In the genomic region with DNA sequence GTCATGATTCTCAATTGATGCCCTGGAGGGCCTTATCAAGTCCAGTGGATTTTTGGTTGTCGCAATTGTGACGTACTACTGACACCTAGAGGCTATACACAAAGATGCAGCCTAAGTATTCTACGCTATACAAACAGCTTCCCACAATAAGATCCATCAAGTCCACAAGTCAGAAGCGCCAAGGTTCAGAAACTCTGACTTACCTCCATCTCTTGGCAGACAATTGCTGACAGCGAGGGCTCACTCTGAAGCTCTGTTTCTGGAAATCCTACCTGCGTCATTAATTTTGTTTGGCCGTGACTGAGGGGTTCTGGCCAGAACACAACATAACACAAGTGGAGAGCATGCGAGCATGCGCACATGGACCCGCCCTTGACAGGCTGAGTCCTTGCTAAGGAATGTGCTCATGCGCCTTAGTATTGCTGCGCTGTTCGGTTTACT, we compare ENCODE assay signal across 8 mouse cellular contexts. TPM values are rescaled to one million over a fixed set of nuclear protein-coding genes. Genes with fewer than 3 reads are reported as not detected.
DNase-seq lines count a peak whose midpoint lies in the region; ATAC-seq and TF ChIP-seq lines count a peak whose summit lies in the region.

No protein-coding gene starts in this region.

- peak; percentile 81 for DNase-seq in Muller cell, postnatal 12 days (ENCODE audit: inconsistent ontology term)
- peak; percentile 56 for DNase-seq in cerebellum, adult 11-12 months
- peak; percentile 59 to 70 for DNase-seq in heart, postnatal 14 days
- DNase-seq in large intestine, adult 2 months (ENCODE audit: low read depth, low spot score) = peak; percentile 62
- DNase-seq in lung, adult 2 months = peak; percentile 51
- peak; percentile 31 for DNase-seq in urinary bladder, adult 2 months (ENCODE audit: low spot score)

- TF ChIP-seq POLR2A in lung, adult 2 months (IDR thresholded peaks at IDR 0.05; ENCODE audit: borderline replicate concordance, extremely low read depth, low read depth, low read length) = peak; percentile 13; the same call in 1 of the 2 replicates

- H3K27me3 ChIP-seq in forebrain, embryonic 15.5 days = no peaks in the 10 kb centered on the region

- no peak overlapping the region for H3K27ac ChIP-seq in forebrain, embryonic 15.5 days (replicated peaks)

- WGBS in forebrain, embryonic 15.5 days = 16% methylated on average over 13 of the region's 13 CpGs
- 3% methylated on average over 13 of the region's 13 CpGs for WGBS in large intestine, adult 2 months
- 9% methylated on average over 13 of the region's 13 CpGs for WGBS in lung, adult 2 months

- H3K4me1 ChIP-seq in forebrain, embryonic 15.5 days = no peaks in the 10 kb centered on the region
- peaks cover 2% of the 10 kb centered on the region; the same call in 1 of the 2 replicates for H3K4me1 ChIP-seq in lung, adult 2 months (ENCODE audit: control insufficient read depth, insufficient read depth, low read length)

- intact Hi-C loops in heart, postnatal 14 days (cut with DNase I) = loop anchor here (10.0 kb wide), 1 partner anchor 263 kb away; the partner anchor contains the start of gene Kif20b

- no peaks in the 10 kb centered on the region for H3K9me3 ChIP-seq in forebrain, embryonic 15.5 days

- TF ChIP-seq CTCF in lung, adult 2 months (IDR thresholded peaks at IDR 0.05; ENCODE audit: insufficient read depth, low read length) = peak; percentile 37; the same call in 1 of the 2 replicates

- H3K4me3 ChIP-seq in forebrain, embryonic 15.5 days = peak overlapping the region; percentile 39
- H3K4me3 ChIP-seq in lung, adult 2 months (replicated peaks; ENCODE audit: extremely low read depth, low read depth, low read length) = peak overlapping the region; percentile 60

- no peaks in the 10 kb centered on the region for H3K36me3 ChIP-seq in forebrain, embryonic 15.5 days

- peak; percentile 97 for ATAC-seq in forebrain, embryonic 15.5 days (replicated peaks)
- peak; percentile 81; the same call in 1 of the 2 replicates for ATAC-seq in neutrophil, adult 5-6 weeks (ENCODE audit: extremely low read depth, insufficient number of reproducible peaks, low FRiP score, poor library complexity, severe bottlenecking)

- H3K9ac ChIP-seq in forebrain, embryonic 15.5 days (replicated peaks) = no peak overlapping the region; the same call in 1 of the 2 replicates

- peak overlapping the region; percentile 46 for H3K4me2 ChIP-seq in forebrain, embryonic 15.5 days (replicated peaks)

RNA-seq across cellular contexts. Expression of gene Ifit1, which starts 21.4 kb away (rescaled TPM):
- 0.13 and 0.18 TPM in 2 replicates for polyA plus RNA-seq in forebrain, embryonic 15.5 days (2015; fragmentation: Nextera tagmentation; extraction: Ambion mirVana)
- total RNA-seq in heart, postnatal 14 days (2021) = under 1 TPM; 0.33 to 0.85 TPM
- 13.4 and 19.4 TPM in 2 replicates for polyA plus RNA-seq in large intestine, adult 2 months (2012; rRNA removed)
- 3.5 and 5.0 TPM in 2 replicates for polyA plus RNA-seq in lung, adult 2 months (2012; rRNA removed)
- 36.0 and 37.7 TPM in 2 replicates for total RNA-seq in neutrophil, adult 5-6 weeks (2017)
- polyA plus RNA-seq in urinary bladder, adult 2 months (2012; rRNA removed) = 8.7 and 9.9 TPM in 2 replicates

RNA-seq across cellular contexts. Expression of gene Ifit1bl2, which starts 21.5 kb away (rescaled TPM):
- 0.11 and 0.20 TPM in 2 replicates for polyA plus RNA-seq in forebrain, embryonic 15.5 days (2015; fragmentation: Nextera tagmentation; extraction: Ambion mirVana)
- total RNA-seq in heart, postnatal 14 days (2021) = under 1 TPM; 0.53 to 0.59 TPM
- polyA plus RNA-seq in large intestine, adult 2 months (2012; rRNA removed) = 8.8 and 11.3 TPM in 2 replicates
- 0.25 and 0.30 TPM in 2 replicates for polyA plus RNA-seq in lung, adult 2 months (2012; rRNA removed)
- total RNA-seq in neutrophil, adult 5-6 weeks (2017) = 24.3 and 27.7 TPM in 2 replicates
- polyA plus RNA-seq in urinary bladder, adult 2 months (2012; rRNA removed) = 0.37 and 0.38 TPM in 2 replicates

RNA-seq across cellular contexts. Expression of gene Ifit3b, which starts 54.3 kb away (rescaled TPM):
- 0.13 and 0.20 TPM in 2 replicates for polyA plus RNA-seq in forebrain, embryonic 15.5 days (2015; fragmentation: Nextera tagmentation; extraction: Ambion mirVana)
- total RNA-seq in heart, postnatal 14 days (2021) = under 1 TPM; 0.50 to 0.56 TPM
- polyA plus RNA-seq in large intestine, adult 2 months (2012; rRNA removed) = 0.85 and 0.92 TPM in 2 replicates
- 2.1 and 4.5 TPM in 2 replicates for polyA plus RNA-seq in lung, adult 2 months (2012; rRNA removed)
- total RNA-seq in neutrophil, adult 5-6 weeks (2017) = 46.0 and 50.7 TPM in 2 replicates
- polyA plus RNA-seq in urinary bladder, adult 2 months (2012; rRNA removed) = 6.8 and 10.8 TPM in 2 replicates

Comparison
In these comparisons a context has a peak if more than half of its experiments do, and no peak if none do; other contexts are left out.
1. DNase-seq: peak in every context shown above with its lines; median percentile 81 in Muller cell, postnatal 12 days; 64 in heart, postnatal 14 days; 62 in large intestine, adult 2 months; 56 in cerebellum, adult 11-12 months; 51 in lung, adult 2 months; 31 in urinary bladder, adult 2 months.